Mouse (Mus musculus) left cerebral cortex, postnatal 10 days (tissue): ENCODE data around the gene Zcchc13. TPM values are rescaled to one million over a fixed set of nuclear protein-coding genes. Genes with fewer than 3 reads are reported as not detected.

ENCODE experiments used
- DNase-seq, 2 experiments: peaks; one replicate each; pipeline ENCODE4 v3.0.0; 2021 to 2022; ENCODE audit warnings: low spot score in 2 of 2, mixed read lengths in 1 of 2; ENCODE audit errors: extremely low spot score in 1 of 2
- intact Hi-C: fragments of 180-260 bp; cut with DNase I; formaldehyde crosslinking; loops from one replicate; pipeline ENCODE4 v1.15.1; 2025
- total RNA-seq, 2 experiments: library from RNA; stranded (reverse); gene quantifications; 2 replicates each; pipeline ENCODE4 v1.2.3; 2021

Zcchc13 gene
- not detected for total RNA-seq

- intact Hi-C loops = no loop called here
- no peak for DNase-seq
Observed at GRCm38 (mm10) chrX:103630303-103630702, at the start of gene Zcchc13. Gene Zcchc13 (plus strand): TSS chrX:103630586.

GRCm38 (mm10) chrX:103584262-103584661 is 46.1 kb upstream of the Zcchc13 start:
- DNase-seq = no peak
- intact Hi-C loops = no loop called here

GRCm38 (mm10) chrX:103592056-103592455 is 38.3 kb upstream of the Zcchc13 start:
- intact Hi-C loops = no loop called here
- DNase-seq = no peak

- intact Hi-C loops = no loop called here
- DNase-seq = no peak
Observed at GRCm38 (mm10) chrX:103602553-103602952, 27.8 kb upstream of the Zcchc13 start.

- intact Hi-C loops = no loop called here
- no peak for DNase-seq
Observed at GRCm38 (mm10) chrX:103604211-103604610, 26.2 kb upstream of the Zcchc13 start.

GRCm38 (mm10) chrX:103605473-103605872 is 24.9 kb upstream of the Zcchc13 start:
- no peak for DNase-seq
- intact Hi-C loops = no loop called here

GRCm38 (mm10) chrX:103610401-103610800 is 20.0 kb upstream of the Zcchc13 start:
- DNase-seq = no peak
- intact Hi-C loops = no loop called here

- no peak for DNase-seq
- intact Hi-C loops = no loop called here
Observed at GRCm38 (mm10) chrX:103611462-103611861, 18.9 kb upstream of the Zcchc13 start.

GRCm38 (mm10) chrX:103614700-103615233 is 15.6 kb upstream of the Zcchc13 start:
- DNase-seq = no peak
- intact Hi-C loops = no loop called here

GRCm38 (mm10) chrX:103615453-103615852 is 14.9 kb upstream of the Zcchc13 start:
- intact Hi-C loops = no loop called here

GRCm38 (mm10) chrX:103616162-103616535 is 14.2 kb upstream of the Zcchc13 start:
- peak in 1 of 2 experiments; percentile 35 for DNase-seq
- intact Hi-C loops = loop anchor here (2.0 kb wide), 1 partner anchor 51 kb away; no protein-coding TSS in a partner anchor

More at GRCm38 (mm10) chrX:103615453-103615852, 14.9 kb upstream of the Zcchc13 start:
- DNase-seq = no peak

GRCm38 (mm10) chrX:103616536-103617404 is 13.6 kb upstream of the Zcchc13 start:
- intact Hi-C loops = loop anchor here (2.0 kb wide), 1 partner anchor 52 kb away; no protein-coding TSS in a partner anchor
- peak; percentile 85 to 89 for DNase-seq

- no peak for DNase-seq
- intact Hi-C loops = loop anchor here (2.0 kb wide), 1 partner anchor 53 kb away; no protein-coding TSS in a partner anchor
Observed at GRCm38 (mm10) chrX:103617405-103618095, 12.8 kb upstream of the Zcchc13 start.

GRCm38 (mm10) chrX:103621799-103622198 is 8.6 kb upstream of the Zcchc13 start:
- intact Hi-C loops = loop anchor here (5.0 kb wide), 1 partner anchor 316 kb away; no protein-coding TSS in a partner anchor

GRCm38 (mm10) chrX:103622260-103622934 is 8.0 kb upstream of the Zcchc13 start:
- intact Hi-C loops = loop anchor here (5.0 kb wide), 1 partner anchor 315 kb away; no protein-coding TSS in a partner anchor
- DNase-seq = peak; percentile 94 to 98

More at GRCm38 (mm10) chrX:103621799-103622198, 8.6 kb upstream of the Zcchc13 start:
- no peak for DNase-seq

- no peak for DNase-seq
- intact Hi-C loops = loop anchor here (5.0 kb wide), 1 partner anchor 314 kb away; no protein-coding TSS in a partner anchor
Observed at GRCm38 (mm10) chrX:103622935-103623280, 7.5 kb upstream of the Zcchc13 start.

GRCm38 (mm10) chrX:103623411-103623845 is 7.0 kb upstream of the Zcchc13 start:
- intact Hi-C loops = loop anchor here (5.0 kb wide), 1 partner anchor 314 kb away; no protein-coding TSS in a partner anchor
- DNase-seq = peak in 1 of 2 experiments; percentile 24

GRCm38 (mm10) chrX:103624426-103625168 is 5.8 kb upstream of the Zcchc13 start:
- intact Hi-C loops = loop anchor here (2.0 to 5.0 kb wide), 3 partner anchors 53 to 313 kb away; no protein-coding TSS in a partner anchor

More at GRCm38 (mm10) chrX:103624426-103625168, 5.8 kb upstream of the Zcchc13 start:
- DNase-seq = no peak
